Mouse (Mus musculus): ENCODE data around the gene Pmepa1. TPM values are rescaled to one million over a fixed set of nuclear protein-coding genes. Genes with fewer than 3 reads are reported as not detected.
A peak's percentile ranks its signal among the peaks of the same experiment; 100 is the strongest.

The Pmepa1 gene
- total and polyA plus RNA-seq, 2 experiments from 2014 or later = 3.1 to 6.9 TPM

GRCm38 (mm10) chr2:173187182-173187855, 89.0 kb downstream of the Pmepa1 start:
- H3K27ac ChIP-seq (ENCODE audit: low read depth, low read length) = no peak overlapping the region
- ATAC-seq (no peak), DNase-seq (no peak)
- WGBS = 40% methylated on average over 8 of the region's 8 CpGs
- TF ChIP-seq CTCF (IDR thresholded peaks at IDR 0.05; ENCODE audit: low read depth) = no peak
- H3K36me3 ChIP-seq (ENCODE audit: insufficient read depth) = no peaks in the 10 kb centered on the region
- H3K9me3 ChIP-seq (ENCODE audit: low read length) = no peaks in the 10 kb centered on the region
- no peak overlapping the region for H3K9ac ChIP-seq
- H3K4me1 ChIP-seq (ENCODE audit: insufficient read depth) = no peaks in the 10 kb centered on the region
- no peak overlapping the region for H3K4me2 ChIP-seq (ENCODE audit: low read depth)
- no peaks in the 10 kb centered on the region for H3K27me3 ChIP-seq (ENCODE audit: insufficient read depth, low read length)
- H3K4me3 ChIP-seq (ENCODE audit: low read depth, low read length) = no peak overlapping the region

DNA sequence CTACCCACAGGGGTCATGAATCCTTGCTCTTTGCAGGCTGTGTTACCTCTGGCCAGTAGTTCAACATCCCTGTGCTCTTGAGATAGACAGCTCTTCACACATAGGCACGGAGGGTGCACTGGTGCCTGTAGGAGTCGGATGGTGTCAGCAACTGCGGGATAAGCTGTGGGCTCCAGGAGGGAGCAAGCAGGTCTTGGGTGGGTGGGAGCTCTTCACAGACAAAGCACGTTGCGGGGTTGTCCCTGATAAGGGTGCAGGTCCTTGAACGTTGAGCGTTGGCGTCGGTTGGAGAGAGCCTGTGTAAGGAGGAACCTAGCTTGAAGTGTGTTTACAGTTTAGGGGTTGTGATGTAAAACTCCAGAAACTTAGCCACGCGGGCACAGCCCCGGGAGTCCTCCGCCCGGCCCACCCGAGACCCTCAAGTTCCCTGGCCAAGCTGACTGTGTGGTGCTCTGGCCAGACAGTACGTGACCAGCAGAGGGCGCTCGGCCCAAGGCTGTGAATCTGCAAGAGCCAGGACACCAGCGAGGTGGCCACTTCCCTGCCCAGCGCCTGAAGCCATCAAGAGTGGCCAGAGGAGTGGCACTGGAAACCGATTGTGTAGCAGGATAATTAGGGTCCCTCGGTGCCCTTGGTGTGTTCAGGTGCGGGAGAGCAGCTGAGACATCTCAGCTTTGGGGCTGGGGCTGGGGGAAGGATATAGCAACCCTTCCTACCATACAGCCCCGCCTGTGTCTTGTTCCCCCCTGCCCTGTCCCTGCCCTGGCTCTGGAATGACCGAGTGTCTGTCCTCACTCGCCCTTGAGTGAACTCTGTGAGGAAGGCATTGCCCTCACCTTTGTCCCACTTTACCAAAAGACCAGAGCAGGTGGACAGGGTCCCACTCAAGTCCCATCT, 90.0 kb downstream of the Pmepa1 start:
- Histone ChIP-seq H3K4me1 (ENCODE audit: insufficient read depth) (no peaks in the 10 kb centered on the region), H3K27ac (ENCODE audit: low read depth, low read length) (no peak overlapping the region), H3K4me2 (ENCODE audit: low read depth) (peak overlapping the region; percentile 17; the same call in 1 of the 2 replicates), H3K36me3 (ENCODE audit: insufficient read depth) (no peaks in the 10 kb centered on the region), H3K27me3 (ENCODE audit: insufficient read depth, low read length) (no peaks in the 10 kb centered on the region), H3K9ac (no peak overlapping the region), H3K4me3 (ENCODE audit: low read depth, low read length) (no peak overlapping the region), H3K9me3 (ENCODE audit: low read length) (no peaks in the 10 kb centered on the region)
- ATAC-seq (peak; percentile 83), DNase-seq (peak; percentile 88)
- peak; percentile 99 for TF ChIP-seq CTCF (IDR thresholded peaks at IDR 0.05; ENCODE audit: low read depth)
- 33% methylated on average over 26 of the region's 26 CpGs for WGBS

DNA sequence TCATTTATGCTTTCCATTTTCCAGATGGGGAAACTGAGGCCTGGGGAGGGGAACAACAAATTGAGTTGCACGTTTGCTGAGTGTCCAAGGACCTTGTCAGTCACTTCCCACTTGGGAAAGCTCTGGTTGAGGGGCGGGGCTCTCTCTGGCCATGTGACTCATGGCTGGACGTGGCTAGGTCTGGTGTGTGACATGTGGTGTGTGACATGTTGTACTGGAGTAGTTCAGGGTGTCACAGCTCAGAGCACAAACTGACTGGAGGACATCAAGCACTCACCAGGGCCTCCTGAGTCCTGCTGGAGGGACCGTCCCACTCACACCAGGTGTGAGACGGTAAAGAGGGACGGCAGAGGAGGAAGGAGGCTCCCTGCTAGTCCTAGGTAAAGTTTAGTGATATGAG, 91.1 kb downstream of the Pmepa1 start:
- ATAC-seq = no peak
- Histone ChIP-seq H3K36me3 (ENCODE audit: insufficient read depth) (no peaks in the 10 kb centered on the region), H3K4me3 (ENCODE audit: low read depth, low read length) (no peak overlapping the region), H3K9me3 (ENCODE audit: low read length) (no peaks in the 10 kb centered on the region), H3K9ac (no peak overlapping the region), H3K4me1 (ENCODE audit: insufficient read depth) (no peaks in the 10 kb centered on the region), H3K27ac (ENCODE audit: low read depth, low read length) (no peak overlapping the region), H3K27me3 (ENCODE audit: insufficient read depth, low read length) (no peaks in the 10 kb centered on the region), H3K4me2 (ENCODE audit: low read depth) (no peak overlapping the region)
- 69% methylated on average over 6 of the region's 6 CpGs for WGBS
- no peak for DNase-seq
- no peak for TF ChIP-seq CTCF (IDR thresholded peaks at IDR 0.05; ENCODE audit: low read depth)

GRCm38 (mm10) chr2:173184475-173185080, 91.8 kb downstream of the Pmepa1 start:
- no peak for ATAC-seq

DNA sequence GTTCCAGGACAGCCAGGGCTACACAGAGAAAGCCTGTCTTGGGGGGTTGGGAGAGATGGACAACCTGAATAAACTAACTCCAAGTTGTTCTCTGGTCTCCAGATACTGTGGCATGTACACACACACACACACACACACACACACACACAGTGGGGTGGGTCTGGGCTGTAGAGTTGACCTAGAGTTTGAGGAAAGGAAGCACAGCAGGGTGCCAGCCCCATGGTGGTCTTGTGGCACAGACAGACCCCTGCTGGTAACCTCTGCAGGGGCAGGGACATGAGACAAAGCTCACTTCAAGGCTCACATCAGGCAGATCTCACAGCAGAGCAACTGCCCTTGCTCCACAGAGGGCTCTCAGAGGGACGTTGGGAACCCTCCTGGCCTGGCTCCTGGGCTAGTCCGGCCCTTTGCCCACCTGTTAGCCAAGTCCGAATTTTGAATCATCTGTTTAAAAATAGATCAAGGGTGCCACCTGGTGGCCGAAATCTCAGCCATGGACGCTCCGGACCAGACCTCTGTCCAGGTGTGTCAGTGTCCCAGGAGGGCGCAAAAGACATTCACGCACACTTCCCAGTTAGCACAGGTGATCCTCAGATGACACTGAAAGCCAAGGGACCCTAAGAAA, 92.4 kb downstream of the Pmepa1 start:
- peak; percentile 73 for TF ChIP-seq CTCF (IDR thresholded peaks at IDR 0.05; ENCODE audit: low read depth)
- Histone ChIP-seq H3K4me3 (ENCODE audit: low read depth, low read length) (no peak overlapping the region), H3K27ac (ENCODE audit: low read depth, low read length) (no peak overlapping the region), H3K27me3 (ENCODE audit: insufficient read depth, low read length) (no peaks in the 10 kb centered on the region), H3K4me1 (ENCODE audit: insufficient read depth) (no peaks in the 10 kb centered on the region), H3K9ac (no peak overlapping the region), H3K36me3 (ENCODE audit: insufficient read depth) (no peaks in the 10 kb centered on the region), H3K9me3 (ENCODE audit: low read length) (no peaks in the 10 kb centered on the region), H3K4me2 (ENCODE audit: low read depth) (no peak overlapping the region)
- ATAC-seq (no peak), DNase-seq (peak; percentile 69)
- 8% methylated on average over 8 of the region's 8 CpGs for WGBS

More at GRCm38 (mm10) chr2:173184475-173185080, 91.8 kb downstream of the Pmepa1 start:
- H3K4me2 ChIP-seq (ENCODE audit: low read depth) = no peak overlapping the region
- H3K9ac ChIP-seq = no peak overlapping the region
- no peaks in the 10 kb centered on the region for H3K27me3 ChIP-seq (ENCODE audit: insufficient read depth, low read length)
- no peak for TF ChIP-seq CTCF (IDR thresholded peaks at IDR 0.05; ENCODE audit: low read depth)
- no peaks in the 10 kb centered on the region for H3K9me3 ChIP-seq (ENCODE audit: low read length)
- no peaks in the 10 kb centered on the region for H3K4me1 ChIP-seq (ENCODE audit: insufficient read depth)
- DNase-seq = no peak
- no peaks in the 10 kb centered on the region for H3K36me3 ChIP-seq (ENCODE audit: insufficient read depth)
- H3K4me3 ChIP-seq (ENCODE audit: low read depth, low read length) = no peak overlapping the region
- 62% methylated on average over 11 of the region's 11 CpGs for WGBS
- H3K27ac ChIP-seq (ENCODE audit: low read depth, low read length) = no peak overlapping the region

- Histone ChIP-seq H3K9ac (no peak overlapping the region), H3K4me1 (ENCODE audit: insufficient read depth) (no peaks in the 10 kb centered on the region), H3K27me3 (ENCODE audit: insufficient read depth, low read length) (no peaks in the 10 kb centered on the region), H3K4me2 (ENCODE audit: low read depth) (no peak overlapping the region), H3K9me3 (ENCODE audit: low read length) (no peaks in the 10 kb centered on the region), H3K4me3 (ENCODE audit: low read depth, low read length) (no peak overlapping the region), H3K27ac (ENCODE audit: low read depth, low read length) (no peak overlapping the region), H3K36me3 (ENCODE audit: insufficient read depth) (no peaks in the 10 kb centered on the region)
- TF ChIP-seq CTCF (IDR thresholded peaks at IDR 0.05; ENCODE audit: low read depth) = no peak
- DNase-seq (no peak), ATAC-seq (no peak)
- 94% methylated on average over 10 of the region's 10 CpGs for whole genome bisulfite sequencing
These were observed 93.0 kb downstream of the Pmepa1 start for GRCm38 (mm10) chr2:173183311-173183710.

Measured in forebrain, postnatal 0 days (tissue).